Mouse (Mus musculus) B cell, adult 2 months (primary cell): ENCODE results near the gene Tgfb3.

Experiments used
- DNase-seq, 2 experiments: peaks; one replicate each; pipeline ENCODE4 v3.0.0; 2022

Gene Tgfb3

DNA sequence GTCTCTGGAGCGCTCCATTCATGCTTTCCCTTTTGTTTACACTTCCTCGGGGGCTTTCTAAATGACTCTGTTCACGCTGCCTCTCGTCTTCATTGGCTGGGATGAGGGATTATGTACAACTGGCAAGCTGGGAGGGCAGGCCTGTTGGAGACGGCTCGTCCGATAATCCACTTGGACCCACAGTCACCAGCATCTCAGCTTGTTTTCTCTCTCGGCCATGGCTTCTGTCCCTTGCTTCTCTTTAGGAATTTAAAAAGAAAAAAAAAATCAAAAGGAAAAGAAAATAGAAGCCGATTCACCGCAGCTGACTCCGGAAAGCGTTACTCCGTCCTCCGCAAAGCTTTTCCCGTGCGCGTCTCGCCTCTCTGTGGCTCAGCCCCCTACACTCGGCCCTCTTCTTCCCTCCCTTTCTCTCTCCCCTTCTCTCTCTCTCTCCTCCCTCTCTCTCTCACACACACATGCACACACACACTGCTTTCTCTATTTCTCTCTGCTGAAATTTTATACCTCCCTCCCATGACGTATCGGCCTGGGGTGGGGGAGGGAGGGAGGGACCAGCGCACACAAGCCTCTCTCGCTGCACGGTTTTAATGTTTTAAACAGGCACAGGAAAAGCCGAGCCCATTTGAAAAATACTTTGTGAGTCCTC lies at the start of gene Tgfb3:
Gene Tgfb3 (minus strand): TSS at position 489 of the 649 bp plus-strand sequence.
- DNase-seq = peak in 1 of 2 experiments; percentile 53

DNA sequence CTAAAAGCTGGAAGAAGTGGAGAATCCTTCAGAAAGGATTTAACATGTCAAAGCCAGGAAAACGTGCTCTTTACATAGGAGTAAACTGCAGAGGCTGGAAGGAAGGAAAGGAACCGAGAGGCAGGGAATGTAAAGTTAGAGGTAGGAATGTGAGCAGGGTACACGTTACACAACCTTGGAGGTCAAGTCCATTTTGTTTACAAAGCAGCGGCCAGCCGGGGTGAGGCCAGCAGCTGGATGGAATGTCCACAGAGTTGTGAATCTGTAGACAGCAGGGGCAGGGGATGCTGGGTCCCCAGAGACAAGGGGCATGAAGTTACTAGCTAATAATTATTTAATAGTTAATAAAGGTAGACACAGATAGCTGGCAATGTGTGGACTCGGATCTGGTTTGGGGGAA lies 49.3 kb upstream of the Tgfb3 start:
- DNase-seq = no peak

DNA sequence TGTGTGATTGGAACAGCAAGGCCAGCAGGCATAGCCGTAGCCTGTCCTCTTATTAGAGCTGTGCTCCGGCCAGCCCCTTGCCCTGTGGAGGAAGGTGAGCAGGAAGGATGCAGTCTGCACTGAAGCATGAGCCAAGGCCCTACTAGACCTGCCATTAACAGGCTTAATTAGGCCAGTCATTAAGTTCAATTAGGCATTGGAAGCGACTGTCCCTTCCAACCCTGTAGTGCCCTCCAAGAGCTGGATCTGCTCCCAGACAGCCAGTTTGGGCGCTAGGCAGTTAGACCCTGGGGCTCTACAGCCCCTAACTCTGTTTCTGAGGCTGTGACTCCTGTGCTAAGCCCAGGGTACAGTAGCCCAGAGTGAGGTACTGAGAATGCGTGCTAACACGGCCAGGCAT lies 45.2 kb upstream of the Tgfb3 start:
- no peak for DNase-seq

DNA sequence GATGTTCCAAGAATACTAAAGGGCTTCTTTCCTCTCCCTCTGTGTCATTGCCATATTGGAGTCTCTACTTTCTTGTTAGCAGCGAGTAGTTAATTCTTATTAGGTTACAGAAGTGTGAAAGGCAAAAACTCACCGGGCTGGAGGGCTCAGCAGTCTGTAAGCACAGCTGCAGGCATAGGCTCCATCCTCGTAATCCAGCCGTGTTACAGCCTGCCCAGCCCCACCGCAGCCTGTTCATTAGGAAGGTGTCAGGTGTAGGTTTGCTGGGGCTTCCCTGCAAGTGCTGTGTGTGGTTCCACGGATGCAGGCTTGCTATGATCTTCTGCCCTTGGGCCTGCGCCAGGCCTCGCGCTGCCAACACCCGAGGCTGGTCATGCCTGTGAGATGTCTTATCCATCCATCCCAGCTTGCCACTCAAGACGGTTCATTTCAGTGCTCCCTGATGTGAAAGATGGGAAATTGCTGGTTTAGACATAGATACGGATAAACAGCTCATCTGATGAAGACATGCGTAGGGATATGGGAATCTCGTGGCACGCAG lies 37.5 kb upstream of the Tgfb3 start:
- DNase-seq = no peak

DNA sequence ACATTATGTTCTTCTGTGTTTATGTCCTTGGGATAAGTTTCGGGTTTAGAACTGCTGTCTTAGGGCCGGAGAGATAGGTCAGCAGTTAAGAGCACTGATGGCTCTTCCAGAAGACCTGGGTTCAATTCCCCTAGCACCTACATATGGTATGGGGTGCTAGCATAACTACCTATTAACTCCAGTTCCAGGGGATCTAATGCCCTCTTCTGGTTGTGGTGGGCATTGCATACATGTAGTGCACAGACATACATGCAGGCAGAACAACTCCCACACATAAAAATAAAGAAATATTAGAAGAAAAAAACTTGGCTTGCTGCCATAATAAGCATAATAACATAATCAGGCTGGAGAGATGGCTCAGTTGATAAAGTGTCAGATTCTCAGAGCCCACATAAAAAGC lies 31.8 kb upstream of the Tgfb3 start:
- peak; percentile 61 to 63 for DNase-seq

DNA sequence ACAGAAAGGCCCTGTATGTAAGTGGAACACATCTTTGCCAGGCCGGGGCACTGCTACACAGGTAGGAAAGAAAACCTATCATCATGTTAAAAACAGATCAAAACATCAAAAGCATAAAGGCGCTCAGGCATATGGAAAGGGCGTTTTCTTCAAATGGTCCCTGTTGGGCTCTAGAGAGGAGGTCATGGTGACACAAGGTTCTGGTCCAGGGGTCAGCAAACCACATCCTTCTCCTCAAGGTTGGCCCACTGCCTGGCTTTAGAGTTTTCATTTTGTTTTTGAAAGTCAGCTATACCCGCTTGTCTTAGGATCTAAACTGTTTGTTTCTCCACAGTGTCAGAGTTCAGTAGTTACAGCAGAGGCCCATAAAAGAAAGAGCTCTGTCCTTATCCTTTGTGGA lies 30.7 kb upstream of the Tgfb3 start:
- DNase-seq = peak; percentile 53 to 63

DNA sequence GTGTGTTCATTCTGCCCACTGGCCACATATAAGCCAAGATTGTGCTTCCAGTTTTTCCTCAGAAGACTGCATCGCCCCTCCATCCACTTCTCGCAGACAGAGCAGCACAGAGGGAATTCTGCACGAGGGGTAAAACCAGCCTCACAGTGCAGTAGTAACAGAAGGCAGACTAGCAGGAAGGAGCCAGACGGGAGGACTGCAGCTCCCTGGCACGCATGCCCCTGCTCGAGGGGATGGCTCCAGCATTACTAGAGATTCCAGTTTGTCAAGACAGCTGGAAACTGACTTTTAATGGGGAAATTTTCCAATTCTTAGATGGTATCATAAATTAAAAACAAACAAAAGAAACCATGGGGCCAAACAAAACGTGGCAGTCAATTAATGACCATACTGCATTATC lies 28.8 kb upstream of the Tgfb3 start:
- no peak for DNase-seq

DNA sequence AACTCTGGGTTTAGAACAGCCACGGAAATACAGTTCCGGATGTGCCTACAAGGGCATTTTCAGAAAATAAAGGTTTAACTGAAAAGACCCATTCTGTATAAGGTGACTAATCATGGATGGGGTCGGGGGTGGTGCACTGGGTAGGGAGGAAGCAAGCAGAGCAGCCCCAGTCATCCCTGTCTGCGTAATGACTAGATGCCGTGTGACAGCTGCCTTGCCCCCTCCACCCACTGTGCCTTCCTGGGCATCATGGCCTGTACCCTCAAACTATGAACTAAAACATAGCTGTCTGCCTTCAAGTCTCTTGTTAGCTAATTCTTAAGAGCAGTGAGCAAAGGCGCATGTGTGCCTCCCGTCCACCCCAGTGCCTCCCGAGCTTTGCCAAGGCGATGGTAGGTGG lies 27.2 kb upstream of the Tgfb3 start:
- no peak for DNase-seq

DNA sequence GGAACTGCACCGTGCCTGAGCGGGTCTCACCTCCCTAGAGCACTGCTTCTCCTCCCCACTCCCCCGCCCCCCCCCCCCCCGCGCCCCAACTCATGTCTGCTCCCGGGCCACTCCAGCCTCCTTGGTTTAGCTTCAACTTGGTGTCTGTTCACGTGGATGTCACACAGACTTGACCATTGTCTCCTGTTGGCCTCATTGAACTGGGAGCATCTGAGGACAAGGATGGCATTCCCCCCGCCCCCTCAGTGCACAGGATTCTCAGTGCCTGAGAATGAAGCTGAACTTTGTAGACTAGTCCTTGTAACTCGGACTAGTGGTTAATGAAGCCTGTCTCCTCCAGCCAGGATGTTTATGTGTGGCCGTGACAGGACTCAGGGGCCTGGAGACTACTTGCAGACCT lies 26.7 kb upstream of the Tgfb3 start:
- DNase-seq = no peak

DNA sequence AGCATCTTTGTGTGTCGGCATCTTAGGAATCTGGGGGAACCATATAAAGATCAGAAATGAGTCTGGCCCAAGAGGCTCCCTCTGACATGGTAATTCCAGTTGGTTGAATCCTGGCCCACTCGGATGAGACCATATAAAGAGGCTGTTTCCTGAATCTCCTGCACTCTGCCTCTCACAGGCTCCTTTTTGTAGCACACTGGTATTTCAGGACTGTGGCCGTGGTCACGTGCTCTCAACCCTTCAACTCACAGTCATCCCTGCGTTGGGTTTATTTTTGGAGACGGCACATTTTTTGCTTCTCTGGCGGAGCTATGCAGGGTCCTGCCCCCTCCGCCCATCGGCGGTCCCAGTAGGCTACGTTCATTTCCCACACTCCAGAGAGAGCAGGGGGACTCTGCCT lies 25.5 kb upstream of the Tgfb3 start:
- DNase-seq = no peak

DNA sequence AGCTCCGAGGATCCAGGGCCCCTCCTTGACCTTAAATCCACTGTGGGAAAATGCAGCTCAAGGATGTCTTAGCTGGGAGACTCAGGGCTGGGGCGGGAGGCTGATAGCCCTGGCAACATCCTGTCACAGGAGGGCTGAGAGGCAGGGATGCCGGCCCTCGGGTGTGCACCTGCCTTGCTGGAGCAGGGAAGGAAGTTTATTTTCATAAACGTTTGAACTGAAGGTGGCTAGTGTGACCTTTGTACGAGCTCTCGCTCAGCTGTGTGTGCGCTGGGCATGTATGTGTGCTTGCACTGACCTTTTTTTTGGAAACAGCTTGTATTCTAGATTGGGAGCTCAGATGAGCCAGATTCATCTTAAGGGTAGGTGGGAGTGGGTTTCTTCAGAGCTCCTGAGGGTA lies 25.0 kb upstream of the Tgfb3 start:
- DNase-seq = no peak

DNA sequence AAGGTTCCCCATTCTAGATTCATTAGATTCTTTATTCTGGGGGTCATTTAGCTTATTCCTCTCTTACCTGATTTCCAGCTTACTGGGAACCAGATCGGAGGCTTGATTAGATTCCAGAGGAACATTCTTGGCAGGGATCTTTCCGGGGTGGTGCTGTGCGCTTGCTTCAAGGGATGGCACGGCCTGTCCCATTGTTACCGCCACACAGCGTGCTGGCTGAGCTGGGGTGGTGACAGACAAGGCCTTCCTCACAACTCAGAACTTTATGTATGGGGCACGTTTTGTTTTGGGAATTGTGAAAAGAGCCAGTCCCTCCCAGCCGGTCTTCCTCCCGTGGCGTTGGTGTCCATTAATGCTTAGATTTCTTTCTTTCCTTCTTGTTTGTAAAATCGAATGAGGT lies 24.6 kb upstream of the Tgfb3 start:
- DNase-seq = no peak

DNA sequence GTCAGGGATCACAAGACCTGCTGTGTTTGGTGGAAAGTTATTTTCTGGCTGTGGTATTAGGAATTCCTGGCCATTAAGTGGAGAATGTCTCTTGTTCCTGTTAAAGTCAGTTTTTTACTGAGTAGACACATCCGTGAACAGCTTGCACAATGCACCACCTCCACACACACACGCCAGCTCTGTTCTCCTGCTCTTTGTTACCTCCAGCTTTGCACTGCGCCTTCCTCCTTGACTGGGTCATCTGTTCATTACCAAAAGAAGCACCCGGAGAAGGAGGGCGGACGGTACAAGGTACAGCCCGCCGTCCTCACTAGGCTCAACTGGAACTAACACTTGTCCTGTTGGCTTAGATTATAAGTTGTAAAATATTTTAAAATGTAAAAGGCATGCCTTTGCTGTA lies 23.8 kb upstream of the Tgfb3 start:
- no peak for DNase-seq

DNA sequence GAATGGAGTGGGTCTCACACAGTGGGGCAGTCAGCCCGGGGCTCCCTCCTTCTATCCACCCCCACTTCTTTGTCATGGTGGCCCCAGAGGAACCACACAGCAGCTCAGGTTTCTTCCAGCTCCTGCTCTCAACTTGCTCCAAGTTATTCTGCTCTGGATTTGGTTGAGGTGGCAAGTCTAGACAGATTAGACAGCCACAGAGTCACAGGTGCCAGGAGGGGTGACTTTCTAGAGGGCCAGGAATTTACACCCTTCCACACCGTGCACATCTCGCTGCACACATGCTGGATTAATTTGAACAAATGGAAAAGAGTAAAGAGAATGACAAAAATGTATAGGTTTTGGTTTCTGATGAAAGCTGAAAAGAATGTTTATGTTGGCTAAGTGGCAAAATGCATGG lies 21.9 kb upstream of the Tgfb3 start:
- DNase-seq = no peak

DNA sequence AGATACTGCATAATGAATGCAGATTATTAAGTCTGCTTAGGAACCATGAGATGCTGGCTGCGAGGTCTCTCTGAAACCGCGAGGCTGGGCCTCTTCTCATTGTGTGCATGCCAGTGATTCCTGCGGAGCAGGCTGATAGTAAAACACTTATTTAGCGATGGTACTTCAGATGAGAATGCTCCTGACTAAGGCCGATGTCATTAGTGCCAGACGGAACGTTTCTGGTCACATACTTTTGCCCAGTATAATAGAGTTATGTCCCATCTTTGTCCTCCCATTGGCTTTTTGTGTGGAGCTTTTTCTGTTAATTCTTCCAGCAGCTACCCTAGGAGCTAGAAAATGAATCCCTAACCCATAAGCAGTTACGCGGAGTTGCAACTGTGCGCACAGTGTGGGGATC lies 18.9 kb upstream of the Tgfb3 start:
- no peak for DNase-seq

DNA sequence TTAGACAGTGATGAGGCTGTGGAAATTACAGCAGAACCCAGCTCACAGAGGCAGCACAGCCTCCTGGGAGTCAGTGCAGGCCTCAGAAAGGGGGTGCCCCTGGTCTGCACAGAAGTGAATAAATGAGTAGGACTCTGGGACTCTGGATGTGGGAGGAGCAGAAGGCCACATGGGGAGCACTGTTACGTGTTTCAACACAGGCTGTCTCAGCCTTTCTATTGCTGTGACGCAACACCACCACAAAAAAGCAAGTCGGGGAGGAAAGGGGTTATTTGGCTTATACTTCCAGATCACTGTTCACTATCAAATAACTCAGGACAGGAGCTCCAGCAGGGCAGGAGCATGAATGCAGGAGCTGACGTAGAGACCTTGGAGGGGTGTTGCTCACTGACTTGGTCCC lies 17.0 kb upstream of the Tgfb3 start:
- DNase-seq = no peak

DNA sequence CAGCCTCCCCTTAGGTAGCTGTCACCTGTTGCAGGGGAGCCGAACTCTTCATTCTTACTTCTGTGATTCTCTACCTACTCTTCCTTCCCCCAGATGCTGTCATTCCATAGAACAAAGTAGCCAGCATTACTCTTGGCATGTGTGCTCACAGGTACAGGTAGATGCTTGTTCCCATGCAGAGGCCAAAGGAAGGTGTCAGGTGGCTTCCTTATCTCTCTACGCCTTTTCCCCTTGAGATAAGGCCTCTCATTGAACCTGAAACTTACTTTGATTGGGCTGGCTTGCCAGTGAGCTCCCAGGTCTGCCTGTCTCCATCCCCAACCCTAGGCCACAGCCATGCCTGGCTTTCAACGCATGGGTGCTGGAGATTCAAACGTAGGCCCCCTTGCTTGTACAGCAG lies 15.2 kb upstream of the Tgfb3 start:
- DNase-seq = no peak

DNA sequence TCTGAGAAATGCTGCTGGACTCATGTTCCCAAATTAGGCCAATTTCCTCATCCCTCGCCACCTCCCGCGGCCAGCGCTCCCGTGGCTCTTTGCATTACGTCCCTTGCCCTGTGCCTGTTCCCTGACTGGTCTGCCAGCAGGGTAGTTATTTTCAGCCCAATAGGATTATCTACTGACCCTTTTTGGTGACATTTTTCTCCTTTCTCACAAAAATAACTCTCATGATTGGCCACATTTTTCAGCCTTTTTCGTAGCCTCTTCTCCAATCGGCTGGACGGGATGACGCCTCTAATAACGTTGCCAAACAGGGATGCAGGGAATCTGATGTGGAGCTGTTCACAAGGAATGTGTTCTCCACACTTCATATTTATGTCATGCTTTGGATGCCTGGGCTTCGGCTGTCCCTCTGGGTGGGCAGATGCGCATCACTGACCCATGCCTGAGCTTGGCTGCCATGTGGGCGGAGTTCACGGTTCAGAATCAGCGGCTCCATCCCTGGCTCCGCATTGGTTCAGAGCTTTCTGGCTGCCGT lies 12.8 kb upstream of the Tgfb3 start:
- DNase-seq = no peak

DNA sequence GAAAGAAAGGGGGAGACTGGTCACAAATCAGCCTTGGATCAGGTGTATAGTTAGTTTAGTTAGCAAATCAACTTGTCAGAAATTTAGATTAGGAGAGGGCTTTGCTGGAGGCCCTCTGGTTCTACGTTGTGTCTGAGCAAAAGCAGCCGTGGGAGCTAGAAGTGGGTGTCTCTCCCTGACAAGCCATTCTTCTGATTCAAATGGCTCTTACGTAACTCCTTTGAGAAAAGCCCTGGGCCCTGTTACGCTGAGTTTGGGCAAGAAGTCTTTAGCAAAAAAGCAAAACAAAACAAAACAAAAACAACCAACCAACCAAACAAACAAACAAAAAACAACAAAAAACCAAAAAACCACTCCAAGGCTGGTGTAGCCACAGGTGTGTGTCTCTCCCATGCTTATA lies 11.9 kb upstream of the Tgfb3 start:
- DNase-seq = no peak

DNA sequence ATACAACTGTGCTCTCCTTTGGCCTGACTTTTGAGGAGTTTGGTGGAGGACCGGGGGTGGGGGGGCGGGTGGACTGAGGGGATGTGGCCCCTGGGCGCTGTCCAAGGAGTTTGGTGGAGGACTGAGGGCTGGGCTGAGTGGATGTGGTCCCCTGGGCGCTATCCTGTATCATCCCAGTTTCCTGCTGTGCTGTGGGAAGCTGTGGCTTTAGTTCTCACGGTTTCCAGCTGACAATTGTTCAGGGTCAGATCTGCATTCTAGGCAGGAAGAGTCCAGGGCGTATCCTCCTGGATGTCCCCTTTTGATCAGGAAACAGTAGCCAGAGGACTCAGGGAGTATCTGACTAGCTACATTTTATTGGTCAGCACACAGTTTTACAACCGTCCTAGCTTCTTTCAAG lies 9.2 kb upstream of the Tgfb3 start:
- DNase-seq = no peak

DNA sequence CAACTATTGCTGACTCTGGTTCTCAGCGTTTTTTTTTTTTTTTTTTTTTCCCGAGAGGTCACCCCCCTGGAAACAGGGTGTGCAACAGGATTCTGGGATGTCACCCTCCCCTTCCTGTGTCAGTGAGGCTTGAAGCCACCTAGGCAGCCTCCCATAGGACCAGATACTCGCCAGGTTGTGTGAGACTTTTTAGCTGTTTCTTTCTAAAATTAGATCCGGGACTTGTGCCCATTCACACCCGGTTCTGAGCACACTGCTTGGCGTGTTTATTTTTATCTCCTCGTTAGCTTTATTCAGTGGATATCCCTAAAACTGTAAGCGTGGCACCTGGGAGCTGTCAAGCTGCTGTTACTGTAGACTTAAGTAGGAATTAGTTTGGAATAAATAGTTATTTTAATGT lies 7.7 kb upstream of the Tgfb3 start:
- DNase-seq = no peak

DNA sequence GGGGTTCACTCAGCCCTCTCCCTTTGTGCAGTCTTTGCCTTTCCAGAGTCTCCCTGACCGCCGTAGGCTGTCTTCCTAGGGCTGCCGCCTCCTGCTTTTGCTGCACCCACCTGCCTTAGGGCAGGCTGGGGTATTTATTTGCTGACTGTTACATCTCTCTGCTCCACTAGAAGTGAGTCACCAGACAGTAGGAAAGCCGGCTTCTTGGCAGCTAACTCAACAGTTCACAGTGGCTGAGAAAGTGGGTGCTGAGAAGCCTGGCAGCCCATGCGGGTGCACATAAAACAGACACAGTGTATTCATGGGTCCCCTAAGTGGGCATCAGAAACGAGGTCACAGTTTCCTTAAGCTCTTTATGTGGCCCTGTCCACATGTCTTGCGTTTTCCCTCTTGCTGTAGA lies 7.0 kb upstream of the Tgfb3 start:
- DNase-seq = no peak

DNA sequence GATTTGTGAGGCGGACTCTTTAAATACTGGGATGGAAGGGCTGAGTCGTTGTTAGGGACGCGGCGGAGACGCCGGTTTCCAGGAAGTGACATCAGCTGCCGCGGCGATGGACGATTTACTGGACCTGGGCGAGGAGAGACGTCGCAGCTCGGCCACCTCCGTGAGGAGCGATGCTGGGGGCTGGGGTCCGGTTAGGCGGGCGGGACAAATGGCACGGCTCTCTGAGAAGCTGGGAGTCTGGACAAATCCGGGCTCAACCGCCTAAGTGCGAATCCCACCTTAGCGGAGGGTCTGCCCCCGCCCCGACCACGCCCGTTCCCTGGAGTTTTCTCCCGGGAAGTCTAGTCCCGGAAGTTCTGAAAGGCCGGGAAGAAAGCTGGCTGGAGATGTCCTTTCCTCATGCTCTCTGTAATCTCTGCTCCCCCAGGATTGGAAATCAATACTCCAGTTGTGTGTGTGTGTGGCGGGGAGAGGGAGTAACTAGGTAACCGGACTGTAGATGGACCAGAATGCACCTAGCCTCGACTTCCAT lies 3.7 kb upstream of the Tgfb3 start, which contains the start of gene Ift43:
Gene Ift43 (plus strand): TSS at position 61 of the 532 bp plus-strand sequence.
- peak; percentile 41 to 52 for DNase-seq

DNA sequence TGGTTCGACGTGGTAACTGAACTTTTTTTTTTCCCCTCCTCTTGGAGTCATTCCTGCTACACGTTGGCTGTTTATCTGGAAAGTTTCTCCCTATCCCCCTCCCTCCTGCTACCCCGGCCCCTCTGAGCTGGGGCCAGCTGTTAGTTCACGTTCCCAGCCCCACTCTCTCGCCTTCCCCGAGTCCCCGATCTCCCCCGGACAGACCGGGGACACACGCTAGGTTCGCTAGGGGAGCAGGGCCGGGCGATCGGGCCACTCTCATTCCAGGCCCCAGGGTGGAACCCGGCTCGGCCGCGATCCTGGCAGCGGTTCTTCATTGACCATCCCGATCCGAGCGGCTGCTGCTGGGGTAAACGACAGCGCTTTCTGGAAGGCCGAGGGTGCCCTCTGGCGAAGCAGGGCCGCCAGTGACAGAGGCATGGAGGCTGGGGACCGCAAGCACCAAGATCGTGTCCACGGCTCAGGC lies 394 bp upstream of the Tgfb3 start:
- peak; percentile 92 for DNase-seq

DNA sequence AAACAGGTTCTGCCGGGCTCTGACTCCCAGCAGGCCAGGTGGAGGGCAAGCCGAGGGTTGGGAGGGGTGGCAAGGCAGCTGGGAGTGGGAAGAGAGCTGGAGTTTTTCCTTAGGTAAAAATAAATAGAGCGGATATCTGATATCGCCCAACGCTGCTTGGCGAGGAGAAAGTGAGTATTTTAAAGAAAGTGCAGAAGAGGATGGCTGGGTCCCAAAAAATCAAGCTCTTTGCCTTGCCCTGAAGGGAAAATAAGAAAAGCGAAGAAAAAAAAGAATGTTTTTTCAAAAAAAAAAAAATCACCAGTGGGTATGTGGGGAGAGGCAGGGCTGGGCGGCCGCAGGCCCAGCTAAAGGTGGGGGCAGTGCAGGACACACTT lies 677 bp downstream of the Tgfb3 start:
- DNase-seq = no peak
